Mouse (Mus musculus): ENCODE data around the gene Egfl6.

DNA sequence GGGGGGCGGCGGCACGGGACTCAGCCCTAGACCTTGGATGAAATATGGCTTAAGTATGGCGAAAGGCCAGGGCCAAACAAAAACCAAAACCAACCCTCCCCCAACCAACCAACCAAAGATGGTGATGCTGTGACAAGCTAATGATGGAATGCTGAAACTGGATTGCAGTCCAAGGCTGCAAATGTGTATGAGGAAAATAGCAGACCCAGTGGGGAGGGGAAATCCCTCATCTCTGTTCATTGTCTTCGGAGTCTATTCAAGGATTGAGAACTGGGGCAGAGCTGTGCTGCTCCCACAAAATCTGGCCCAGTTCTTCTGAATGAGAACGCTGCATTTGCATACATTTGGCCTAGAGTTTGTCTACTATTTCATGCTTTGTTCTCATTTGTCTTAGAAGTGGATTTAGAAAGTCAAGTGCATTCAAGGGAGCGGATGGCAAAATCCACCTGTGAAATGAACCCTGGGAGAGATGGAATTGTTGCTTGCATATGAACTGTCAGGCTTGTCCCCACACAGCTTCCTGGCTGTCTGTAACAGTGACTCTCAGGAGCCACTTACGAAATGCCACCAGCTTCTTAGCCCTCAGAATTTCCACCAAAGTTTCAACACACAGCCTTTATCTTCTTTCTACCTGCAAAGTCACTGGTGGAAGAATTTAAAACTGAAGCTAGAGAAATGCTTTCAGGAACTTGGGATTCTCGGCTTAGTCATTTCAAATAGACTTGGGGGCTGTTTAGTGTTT lies 36.2 kb upstream of the Egfl6 start:
- TF ChIP-seq CTCF (IDR thresholded peaks at IDR 0.05) (no peak), EP300 (IDR thresholded peaks at IDR 0.05) (no peak)
